In the genomic region with DNA sequence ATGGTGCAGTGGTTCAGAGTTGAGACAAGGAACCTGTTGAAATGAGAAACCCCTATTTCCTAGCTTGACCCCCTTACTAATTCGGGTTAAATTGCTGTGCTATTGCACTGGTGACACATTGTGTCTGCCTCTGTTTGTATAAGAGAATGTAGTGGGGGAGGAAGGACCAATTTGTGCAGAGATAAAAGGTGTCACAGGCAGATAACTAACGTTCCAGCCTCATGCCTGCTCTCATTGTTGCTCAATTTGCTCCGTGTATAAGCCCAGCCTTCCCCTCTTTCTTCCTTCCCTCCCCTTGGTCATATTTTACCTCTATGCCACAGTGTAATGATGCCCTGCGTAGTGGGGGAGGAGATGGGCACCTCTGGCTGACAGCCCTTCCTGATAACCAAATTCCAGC, we compare ENCODE assay signal across 24 mouse cellular contexts.
A peak's percentile ranks its signal among the peaks of the same experiment; 100 is the strongest.
DNase-seq lines count a peak whose midpoint lies in the region; ATAC-seq lines count a peak whose summit lies in the region.
"Had no signal": no experiment of that assay in that cellular context is flagged by ENCODE, and none has a peak within 500 bp of the region (broad histone marks: within the 10 kb centered on the region; RNA-seq: fewer than 3 reads in every experiment).

No protein-coding gene starts in this region.

- H3K36me3 ChIP-seq in midbrain, embryonic 11.5 days (ENCODE audit: control insufficient read depth, insufficient read depth, low read length), result no peaks in the 10 kb centered on the region; the same call in 1 of the 2 replicates
- peaks cover 6% of the 10 kb centered on the region; the same call in 1 of the 2 replicates for H3K36me3 ChIP-seq in midbrain, embryonic 15.5 days (replicated peaks)
- H3K36me3 ChIP-seq in liver, embryonic 12.5 days, result peaks cover 65% of the 10 kb centered on the region
- peaks cover 70% of the 10 kb centered on the region for H3K36me3 ChIP-seq in forebrain, embryonic 12.5 days (replicated peaks)

- peaks cover under 1% of the 10 kb centered on the region; the same call in 1 of the 2 replicates for H3K4me1 ChIP-seq in midbrain, embryonic 11.5 days (ENCODE audit: control insufficient read depth, insufficient read depth, low read length)
- H3K4me1 ChIP-seq in midbrain, embryonic 15.5 days, result peaks cover 7% of the 10 kb centered on the region
- H3K4me1 ChIP-seq in liver, embryonic 12.5 days, result peaks cover 69% of the 10 kb centered on the region
- H3K4me1 ChIP-seq in forebrain, embryonic 12.5 days, result peaks cover 3% of the 10 kb centered on the region; the same call in 1 of the 2 replicates
- H3K4me1 ChIP-seq: intestine, embryonic 15.5 days; lung, embryonic 15.5 days had no signal

- no peak overlapping the region for H3K9ac ChIP-seq in midbrain, embryonic 11.5 days (ENCODE audit: low read length)
- H3K9ac ChIP-seq in midbrain, embryonic 15.5 days, result no peak overlapping the region
- H3K9ac ChIP-seq in liver, embryonic 12.5 days, result no peak overlapping the region
- H3K9ac ChIP-seq in forebrain, embryonic 12.5 days, result no peak overlapping the region
- H3K9ac ChIP-seq: embryonic facial prominence, embryonic 13.5 days; hindbrain, embryonic 15.5 days; intestine, embryonic 15.5 days; limb, embryonic 12.5 days; lung, embryonic 15.5 days; midbrain, embryonic 12.5 days had no signal

- H3K4me2 ChIP-seq in midbrain, embryonic 11.5 days, result no peak overlapping the region
- H3K4me2 ChIP-seq in midbrain, embryonic 15.5 days, result no peak overlapping the region
- H3K4me2 ChIP-seq in liver, embryonic 12.5 days, result peak overlapping the region; percentile 43
- H3K4me2 ChIP-seq in forebrain, embryonic 12.5 days, result no peak overlapping the region
- H3K4me2 ChIP-seq: embryonic facial prominence, embryonic 13.5 days; hindbrain, embryonic 15.5 days; intestine, embryonic 15.5 days; limb, embryonic 12.5 days; lung, embryonic 15.5 days; midbrain, embryonic 12.5 days had no signal

- DNase-seq in midbrain, embryonic 11.5 days (ENCODE audit: low spot score, missing footprints), result peak; percentile 17
- DNase-seq in c-Kit-positive CD71-positive TER-119-negative erythroid progenitor cells, embryonic 14.5 days (ENCODE audit: low read depth), result peak; percentile 61
- DNase-seq in spleen, postnatal 10 days (ENCODE audit: low spot score in 2 of 2), result no peak
- no peak for DNase-seq in MN1 (ENCODE audit: low spot score)
- DNase-seq: adrenal gland, postnatal 36 days; cerebellum, adult 18-20 months; cerebellum, postnatal 14 days; kidney, adult 8-10 months; kidney, postnatal 10 days; thymus, postnatal 14 days had no signal

- WGBS in midbrain, embryonic 11.5 days, result 88% methylated on average over 4 of the region's 4 CpGs
- 93% methylated on average over 4 of the region's 4 CpGs for WGBS in midbrain, embryonic 15.5 days
- WGBS in liver, embryonic 12.5 days (ENCODE audit: insufficient replicate concordance), result 20% methylated on average over 4 of the region's 4 CpGs
- 82% methylated on average over 4 of the region's 4 CpGs for WGBS in forebrain, embryonic 12.5 days

- no peak for ATAC-seq in midbrain, embryonic 11.5 days (ENCODE audit: low FRiP score)
- no peak for ATAC-seq in midbrain, embryonic 15.5 days (replicated peaks)
- ATAC-seq in liver, embryonic 12.5 days, result peak; percentile 73
- peak; percentile 82 for ATAC-seq in megakaryocyte progenitor cell, adult 5-6 weeks (replicated peaks; ENCODE audit: poor library complexity)
- ATAC-seq in forebrain, embryonic 12.5 days (ENCODE audit: low FRiP score), result no peak
- ATAC-seq: forebrain, embryonic 14.5 days; intestine, embryonic 15.5 days; Patski had no signal

- H3K9me3 ChIP-seq in midbrain, embryonic 11.5 days (ENCODE audit: control insufficient read depth, low read length), result no peaks in the 10 kb centered on the region
- no peaks in the 10 kb centered on the region for H3K9me3 ChIP-seq in midbrain, embryonic 15.5 days
- H3K9me3 ChIP-seq in liver, embryonic 12.5 days (replicated peaks), result no peaks in the 10 kb centered on the region
- no peaks in the 10 kb centered on the region for H3K9me3 ChIP-seq in forebrain, embryonic 12.5 days
- H3K9me3 ChIP-seq: embryonic facial prominence, embryonic 13.5 days; hindbrain, embryonic 15.5 days; intestine, embryonic 15.5 days; limb, embryonic 12.5 days; lung, embryonic 15.5 days; midbrain, embryonic 12.5 days had no signal

- H3K4me3 ChIP-seq in midbrain, embryonic 11.5 days (ENCODE audit: low read depth, low read length), result no peak overlapping the region
- no peak overlapping the region for H3K4me3 ChIP-seq in midbrain, embryonic 15.5 days
- no peak overlapping the region for H3K4me3 ChIP-seq in liver, embryonic 12.5 days
- H3K4me3 ChIP-seq in forebrain, embryonic 12.5 days (replicated peaks), result no peak overlapping the region
- H3K4me3 ChIP-seq: embryonic facial prominence, embryonic 13.5 days; erythroblast, embryonic 14.5 days; hindbrain, embryonic 15.5 days; intestine, embryonic 15.5 days; limb, embryonic 12.5 days; lung, embryonic 15.5 days; midbrain, embryonic 12.5 days had no signal

- H3K27me3 ChIP-seq in midbrain, embryonic 11.5 days (ENCODE audit: control insufficient read depth, insufficient read depth, low read length), result no peaks in the 10 kb centered on the region
- H3K27me3 ChIP-seq in midbrain, embryonic 15.5 days (replicated peaks), result no peaks in the 10 kb centered on the region
- no peaks in the 10 kb centered on the region for H3K27me3 ChIP-seq in liver, embryonic 12.5 days (replicated peaks)
- no peaks in the 10 kb centered on the region for H3K27me3 ChIP-seq in forebrain, embryonic 12.5 days
- H3K27me3 ChIP-seq: embryonic facial prominence, embryonic 13.5 days; hindbrain, embryonic 15.5 days; intestine, embryonic 15.5 days; limb, embryonic 12.5 days; lung, embryonic 15.5 days; midbrain, embryonic 12.5 days; Patski had no signal

- no peak overlapping the region for H3K27ac ChIP-seq in midbrain, embryonic 11.5 days (ENCODE audit: low read depth, low read length)
- H3K27ac ChIP-seq in midbrain, embryonic 15.5 days, result no peak overlapping the region
- H3K27ac ChIP-seq in liver, embryonic 12.5 days, result peak overlapping the region; percentile 81
- no peak overlapping the region for H3K27ac ChIP-seq in forebrain, embryonic 12.5 days
- H3K27ac ChIP-seq: embryonic facial prominence, embryonic 13.5 days; hindbrain, embryonic 15.5 days; intestine, embryonic 15.5 days; lung, embryonic 15.5 days; macrophage; midbrain, embryonic 12.5 days had no signal

Comparison
In these comparisons a context has a peak if more than half of its experiments do, and no peak if none do; other contexts are left out.
1. ATAC-seq: peak in liver, embryonic 12.5 days (single experiment) and megakaryocyte progenitor cell, adult 5-6 weeks (single experiment); none in midbrain, embryonic 11.5 days (single experiment), midbrain, embryonic 15.5 days (single experiment) and forebrain, embryonic 12.5 days (single experiment).
2. DNase-seq: peak in midbrain, embryonic 11.5 days (single experiment) and c-Kit-positive CD71-positive TER-119-negative erythroid progenitor cells, embryonic 14.5 days (single experiment); none in spleen, postnatal 10 days (0 of 2) and MN1 (single experiment).